Mouse (Mus musculus) forebrain, embryonic 16.5 days (tissue): ENCODE measurements around the gene Cep295nl. TPM values are rescaled to one million over a fixed set of nuclear protein-coding genes. Genes with fewer than 3 reads are reported as not detected.

Experiments
- ATAC-seq: fragments of 200-750 bp; cut with Nextera tagmentation; 2 replicates; pipeline ENCODE4 v1.8.0; 2017; ENCODE audit warnings: mild to moderate bottlenecking, moderate library complexity
- H3K27ac ChIP-seq: fragments of 300-500 bp; sonication (generic); 2 replicates; pipeline ENCODE4 v1.5.1; 2014; ENCODE audit warnings: low read length, control low read depth
- H3K27me3 ChIP-seq: fragments of 300-500 bp; sonication (generic); replicated peaks from 2 replicates; pipeline ENCODE4 v1.6.1; 2014; ENCODE audit warnings: low read length; ENCODE audit not compliant: control insufficient read depth, insufficient read depth
- H3K36me3 ChIP-seq: fragments of 300-500 bp; sonication (generic); 2 replicates; pipeline ENCODE4 v1.6.1; 2014; ENCODE audit not compliant: control insufficient read depth, insufficient read depth
- H3K4me1 ChIP-seq: fragments of 300-500 bp; sonication (generic); replicated peaks from 2 replicates; pipeline ENCODE4 v1.6.1; 2014; ENCODE audit warnings: low read length; ENCODE audit not compliant: control insufficient read depth, insufficient read depth
- H3K4me2 ChIP-seq: fragments of 300-500 bp; sonication (generic); 2 replicates; pipeline ENCODE4 v1.6.1; 2014; ENCODE audit warnings: mild to moderate bottlenecking, low read length, control low read depth
- H3K4me3 ChIP-seq: fragments of 300-500 bp; sonication (generic); replicated peaks from 2 replicates; pipeline ENCODE4 v1.5.1; 2014; ENCODE audit warnings: mild to moderate bottlenecking, low read length, control low read depth
- H3K9ac ChIP-seq: fragments of 300-500 bp; sonication (generic); replicated peaks from 2 replicates; pipeline ENCODE4 v1.6.1; 2014; ENCODE audit warnings: low read depth, low read length, control low read depth
- H3K9me3 ChIP-seq: fragments of 300-500 bp; sonication (generic); 2 replicates; pipeline ENCODE4 v1.6.1; 2016; ENCODE audit warnings: low read length; ENCODE audit not compliant: control insufficient read depth
- WGBS: fragments of 180-500 bp; shearing (Covaris S2); extraction: QIAGEN DNeasy Blood & Tissue Kit; methylation state at CpG from one replicate; pipeline ENCODE4 v1.1.7; 2014; 5-methylcytosine and 5-hydroxymethylcytosine counted together
- polyA plus RNA-seq: library from polyadenylated mRNA; unstranded; fragments of >200 nt; fragmentation: Nextera tagmentation; extraction: Ambion mirVana; gene quantifications from 2 replicates; pipeline ENCODE4 v1.2.1, GENCODE M21; 2015

Cep295nl gene
- polyA plus RNA-seq, 1 experiment from 2014 or later, result 0.14 TPM

DNA sequence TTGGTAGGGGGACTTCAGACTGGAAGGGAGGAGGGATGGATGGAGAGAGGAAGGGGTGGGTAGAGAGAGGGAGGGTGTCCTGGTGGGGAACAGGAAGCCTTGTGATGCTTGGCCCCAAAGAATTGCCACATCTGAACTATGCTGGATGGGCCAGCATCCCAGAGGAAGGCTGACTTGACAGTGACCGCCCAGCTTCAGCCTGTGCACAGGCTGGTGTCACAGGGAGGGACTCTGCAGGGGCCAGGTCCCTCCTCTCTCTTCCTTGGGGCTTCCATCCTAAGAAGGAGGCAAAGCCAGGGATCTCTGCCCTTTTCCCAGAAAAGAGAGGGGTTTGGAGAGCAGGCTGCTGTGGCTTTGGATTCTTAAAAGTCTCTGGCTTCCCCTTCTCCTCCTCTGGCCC lies 20.2 kb upstream of the Cep295nl start:
- 64% methylated on average over 1 of the region's 1 CpGs for WGBS
- Histone ChIP-seq H3K9me3 (no peaks in the 10 kb centered on the region), H3K4me2 (no peak overlapping the region), H3K27me3 (no peaks in the 10 kb centered on the region), H3K9ac (no peak overlapping the region), H3K27ac (no peak overlapping the region), H3K4me3 (no peak overlapping the region), H3K4me1 (peaks cover 22% of the 10 kb centered on the region), H3K36me3 (no peaks in the 10 kb centered on the region)
- ATAC-seq, result no peak

DNA sequence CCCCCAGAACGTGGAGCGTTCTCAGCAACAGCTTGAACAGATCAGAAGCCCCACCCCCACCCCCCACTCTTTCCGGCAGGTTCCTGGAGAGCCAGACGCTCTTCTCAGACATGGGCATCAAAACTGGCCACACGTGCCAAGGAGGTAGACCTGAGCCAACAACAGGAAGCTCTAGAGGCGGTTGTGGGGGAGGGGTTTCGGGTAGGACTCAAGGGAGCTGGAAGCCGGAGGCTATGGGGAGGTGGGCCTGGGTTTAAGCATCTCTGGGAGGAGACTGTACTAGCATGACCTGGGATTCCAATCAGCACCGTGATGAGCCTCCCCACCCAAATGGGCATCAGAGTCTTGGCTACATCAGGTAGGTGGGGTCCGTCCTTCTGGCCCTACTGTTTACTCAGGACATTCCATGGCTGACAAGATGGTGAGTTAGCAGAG lies 18.6 kb upstream of the Cep295nl start:
- no peaks in the 10 kb centered on the region for H3K36me3 ChIP-seq
- ATAC-seq, result peak; percentile 79
- no peaks in the 10 kb centered on the region for H3K27me3 ChIP-seq
- no peak overlapping the region for H3K4me3 ChIP-seq
- peak overlapping the region; percentile 73 for H3K27ac ChIP-seq
- 49% methylated on average over 10 of the region's 10 CpGs for WGBS
- peaks cover 23% of the 10 kb centered on the region for H3K4me1 ChIP-seq
- no peaks in the 10 kb centered on the region for H3K9me3 ChIP-seq
- no peak overlapping the region for H3K9ac ChIP-seq
- H3K4me2 ChIP-seq, result no peak overlapping the region

- no peak overlapping the region for H3K4me3 ChIP-seq
- H3K9ac ChIP-seq, result no peak overlapping the region
- peak; percentile 43 for ATAC-seq
- peak overlapping the region; percentile 73 for H3K27ac ChIP-seq
- 72% methylated on average over 7 of the region's 7 CpGs for WGBS
- no peak overlapping the region for H3K4me2 ChIP-seq
- H3K4me1 ChIP-seq, result peaks cover 27% of the 10 kb centered on the region
- H3K27me3 ChIP-seq, result no peaks in the 10 kb centered on the region
- H3K9me3 ChIP-seq, result no peaks in the 10 kb centered on the region
- no peaks in the 10 kb centered on the region for H3K36me3 ChIP-seq
Measured at GRCm38 (mm10) chr11:118360491-118360890, 18.2 kb upstream of the Cep295nl start.

DNA sequence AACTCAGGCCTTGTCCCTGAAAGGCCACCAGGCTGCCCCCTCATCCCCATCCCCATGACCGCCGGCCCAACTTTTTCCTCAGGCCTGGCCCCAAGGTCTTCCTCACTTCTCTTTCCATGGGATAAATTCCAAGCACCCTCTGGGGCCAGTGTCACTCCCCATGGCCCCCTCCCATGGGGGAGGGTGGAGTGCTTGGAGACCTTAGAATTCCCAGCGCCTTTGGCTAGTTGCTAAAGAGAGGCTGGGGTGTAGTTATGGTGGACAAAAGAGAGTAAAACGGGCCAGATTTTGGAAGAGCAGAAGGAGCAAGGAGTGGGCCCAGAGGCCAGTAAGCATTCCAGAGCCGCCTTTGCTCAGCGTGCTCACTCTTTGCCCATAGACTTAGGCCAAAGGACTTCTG lies 13.3 kb upstream of the Cep295nl start, which contains the start of gene Timp2:
Gene Timp2, minus strand, starts transcription at position 101 of the 400 bp plus-strand sequence.
- H3K4me3 ChIP-seq, result peak within 1 kb of the TSS; percentile 84
- H3K36me3 ChIP-seq, result no peaks in the 10 kb centered on the region
- H3K9ac ChIP-seq, result peak within 1 kb of the TSS; percentile 95
- 0 out of 2 replicates have a peak, but pooled peaks have one; percentile 1 for ATAC-seq
- peak within 1 kb of the TSS; percentile 89 for H3K27ac ChIP-seq
- 33% methylated on average over 6 of the region's 6 CpGs for WGBS
- peaks cover 41% of the 10 kb centered on the region for H3K4me1 ChIP-seq
- H3K27me3 ChIP-seq, result no peaks in the 10 kb centered on the region
- H3K9me3 ChIP-seq, result no peaks in the 10 kb centered on the region
- H3K4me2 ChIP-seq, result peak within 1 kb of the TSS; percentile 87

GRCm38 (mm10) chr11:118355205-118355604 lies 12.9 kb upstream of the Cep295nl start:
- peak overlapping the region; percentile 87 for H3K4me2 ChIP-seq
- H3K4me1 ChIP-seq, result peaks cover 37% of the 10 kb centered on the region
- no peaks in the 10 kb centered on the region for H3K36me3 ChIP-seq
- peak; percentile 94 for ATAC-seq
- H3K27ac ChIP-seq, result peak overlapping the region; percentile 89
- peak overlapping the region; percentile 84 for H3K4me3 ChIP-seq
- no peaks in the 10 kb centered on the region for H3K27me3 ChIP-seq
- peak overlapping the region; percentile 95 for H3K9ac ChIP-seq
- H3K9me3 ChIP-seq, result no peaks in the 10 kb centered on the region
- WGBS, result under 1% methylated on average over 33 of the region's 43 CpGs

DNA sequence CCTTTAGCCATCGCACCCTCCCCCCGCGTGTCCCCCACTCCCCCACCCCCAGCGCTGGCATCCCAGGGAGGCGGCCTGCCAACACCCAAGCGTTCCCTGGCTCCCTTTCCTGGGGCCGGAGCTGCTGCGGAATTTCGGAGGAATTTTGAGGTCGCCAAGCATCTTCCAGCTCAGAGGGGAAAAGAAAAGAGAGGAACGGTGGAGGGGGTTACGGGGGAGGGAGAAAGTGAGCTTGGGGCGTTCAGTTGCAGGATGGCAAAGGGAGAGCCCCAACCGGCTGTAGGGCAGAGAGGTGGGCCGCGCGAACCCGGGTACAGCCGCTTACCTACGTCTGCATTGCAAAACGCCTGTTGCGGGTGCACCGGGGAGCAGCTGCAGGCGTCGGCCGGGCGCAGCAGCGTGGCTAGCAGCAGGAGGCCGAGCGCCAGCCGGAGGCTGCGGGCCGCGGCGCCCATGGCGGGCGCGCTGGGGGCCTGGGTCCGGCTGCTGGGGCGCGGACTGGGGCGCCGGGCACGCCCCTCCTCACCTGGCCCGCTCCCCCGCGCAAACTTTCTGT lies 12.4 kb upstream of the Cep295nl start:
- Histone ChIP-seq H3K36me3 (no peaks in the 10 kb centered on the region), H3K4me2 (peak overlapping the region; percentile 87), H3K4me1 (peaks cover 36% of the 10 kb centered on the region), H3K27me3 (no peaks in the 10 kb centered on the region), H3K4me3 (peak overlapping the region; percentile 84), H3K9me3 (no peaks in the 10 kb centered on the region), H3K27ac (peak overlapping the region; percentile 89), H3K9ac (peak overlapping the region; percentile 95)
- peak; percentile 47 for ATAC-seq
- under 1% methylated on average over 45 of the region's 47 CpGs for WGBS

GRCm38 (mm10) chr11:118349494-118349893 lies 7.2 kb upstream of the Cep295nl start:
- WGBS, result 91% methylated on average over 5 of the region's 5 CpGs

GRCm38 (mm10) chr11:118348877-118349276 lies 6.6 kb upstream of the Cep295nl start:
- WGBS, result 78% methylated on average over 5 of the region's 5 CpGs
- no peaks in the 10 kb centered on the region for H3K9me3 ChIP-seq
- no peak for ATAC-seq

More at GRCm38 (mm10) chr11:118349494-118349893, 7.2 kb upstream of the Cep295nl start:
- H3K27ac ChIP-seq, result no peak overlapping the region
- H3K9me3 ChIP-seq, result no peaks in the 10 kb centered on the region
- no peak overlapping the region for H3K4me2 ChIP-seq
- no peak overlapping the region for H3K4me3 ChIP-seq
- H3K36me3 ChIP-seq, result no peaks in the 10 kb centered on the region
- no peak for ATAC-seq
- no peak overlapping the region for H3K9ac ChIP-seq
- peaks cover 42% of the 10 kb centered on the region for H3K4me1 ChIP-seq
- no peaks in the 10 kb centered on the region for H3K27me3 ChIP-seq

GRCm38 (mm10) chr11:118348419-118348818 lies 6.1 kb upstream of the Cep295nl start:
- Histone ChIP-seq H3K4me1 (peaks cover 31% of the 10 kb centered on the region), H3K4me3 (no peak overlapping the region), H3K27ac (no peak overlapping the region), H3K9me3 (no peaks in the 10 kb centered on the region), H3K4me2 (no peak overlapping the region), H3K27me3 (no peaks in the 10 kb centered on the region), H3K36me3 (no peaks in the 10 kb centered on the region), H3K9ac (no peak overlapping the region)
- WGBS, result 82% methylated on average over 3 of the region's 3 CpGs
- ATAC-seq, result no peak

More at GRCm38 (mm10) chr11:118348877-118349276, 6.6 kb upstream of the Cep295nl start:
- H3K4me1 ChIP-seq, result peaks cover 35% of the 10 kb centered on the region
- H3K9ac ChIP-seq, result no peak overlapping the region
- H3K4me2 ChIP-seq, result no peak overlapping the region
- no peak overlapping the region for H3K4me3 ChIP-seq
- no peak overlapping the region for H3K27ac ChIP-seq
- H3K36me3 ChIP-seq, result no peaks in the 10 kb centered on the region
- H3K27me3 ChIP-seq, result no peaks in the 10 kb centered on the region
